Comparison of ENCODE assay signal across 8 mouse cellular contexts in genomic region chr16:16498798-16499197, GRCm38 (mm10).
DNase-seq lines count a peak whose midpoint lies in the region; ATAC-seq lines count a peak whose summit lies in the region.

No protein-coding gene starts in this region.

- no peak overlapping the region for H3K4me2 ChIP-seq in forebrain, embryonic 15.5 days (replicated peaks)
- H3K4me2 ChIP-seq in forebrain, embryonic 16.5 days (ENCODE audit: low read length) = no peak overlapping the region
- no peak overlapping the region for H3K4me2 ChIP-seq in midbrain, embryonic 13.5 days (replicated peaks)

- no peak overlapping the region for H3K4me3 ChIP-seq in forebrain, embryonic 15.5 days
- no peak overlapping the region for H3K4me3 ChIP-seq in forebrain, embryonic 16.5 days (replicated peaks; ENCODE audit: low read length)
- H3K4me3 ChIP-seq in midbrain, embryonic 13.5 days (replicated peaks) = no peak overlapping the region
- no peak overlapping the region for H3K4me3 ChIP-seq in midbrain, embryonic 10.5 days

- DNase-seq in midbrain, embryonic 10.5 days (ENCODE audit: low spot score) = no peak
- DNase-seq in heart, adult 8-10 months (ENCODE audit: low spot score) = peak; percentile 71
- DNase-seq in ovary, postnatal 14 days (ENCODE audit: low spot score) = peak; percentile 17
- no peak for DNase-seq in spleen, postnatal 10 days (ENCODE audit: low spot score in 2 of 2)
- no peak for DNase-seq in urinary bladder, postnatal 25 days (ENCODE audit: low spot score)

- H3K27ac ChIP-seq in forebrain, embryonic 15.5 days (replicated peaks) = peak overlapping the region; percentile 7; the same call in 1 of the 2 replicates
- H3K27ac ChIP-seq in forebrain, embryonic 16.5 days (ENCODE audit: low read length) = no peak overlapping the region
- 0 out of 2 replicates have a peak overlapping the region, but pooled peaks have one; percentile 6 for H3K27ac ChIP-seq in midbrain, embryonic 13.5 days
- no peak overlapping the region for H3K27ac ChIP-seq in midbrain, embryonic 10.5 days (replicated peaks)

- no peak overlapping the region for H3K9ac ChIP-seq in forebrain, embryonic 15.5 days (replicated peaks)
- no peak overlapping the region for H3K9ac ChIP-seq in forebrain, embryonic 16.5 days (replicated peaks; ENCODE audit: low read depth, low read length)
- no peak overlapping the region for H3K9ac ChIP-seq in midbrain, embryonic 13.5 days (replicated peaks)

- H3K4me1 ChIP-seq in forebrain, embryonic 15.5 days = no peaks in the 10 kb centered on the region
- no peaks in the 10 kb centered on the region for H3K4me1 ChIP-seq in forebrain, embryonic 16.5 days (replicated peaks; ENCODE audit: control insufficient read depth, insufficient read depth, low read length)
- 0 out of 2 replicates have a peak, but pooled peaks cover 4% of the 10 kb centered on the region for H3K4me1 ChIP-seq in midbrain, embryonic 13.5 days (replicated peaks)
- H3K4me1 ChIP-seq in midbrain, embryonic 10.5 days = no peaks in the 10 kb centered on the region; the same call in 1 of the 2 replicates

- ATAC-seq in forebrain, embryonic 15.5 days (replicated peaks) = no peak
- no peak; the same call in 1 of the 2 replicates for ATAC-seq in forebrain, embryonic 16.5 days
- ATAC-seq in midbrain, embryonic 13.5 days = no peak

- H3K36me3 ChIP-seq in forebrain, embryonic 15.5 days = peaks cover 15% of the 10 kb centered on the region
- peaks cover 4% of the 10 kb centered on the region for H3K36me3 ChIP-seq in forebrain, embryonic 16.5 days (ENCODE audit: control insufficient read depth, insufficient read depth)
- H3K36me3 ChIP-seq in midbrain, embryonic 13.5 days = peaks cover 18% of the 10 kb centered on the region
- peaks cover 25% of the 10 kb centered on the region for H3K36me3 ChIP-seq in midbrain, embryonic 10.5 days

- no peaks in the 10 kb centered on the region for H3K27me3 ChIP-seq in forebrain, embryonic 15.5 days
- no peaks in the 10 kb centered on the region for H3K27me3 ChIP-seq in forebrain, embryonic 16.5 days (replicated peaks; ENCODE audit: control insufficient read depth, insufficient read depth, low read length)
- H3K27me3 ChIP-seq in midbrain, embryonic 13.5 days = no peaks in the 10 kb centered on the region
- H3K27me3 ChIP-seq in midbrain, embryonic 10.5 days (ENCODE audit: low read depth, poor library complexity, severe bottlenecking) = no peaks in the 10 kb centered on the region

- no peaks in the 10 kb centered on the region for H3K9me3 ChIP-seq in forebrain, embryonic 15.5 days
- no peaks in the 10 kb centered on the region for H3K9me3 ChIP-seq in forebrain, embryonic 16.5 days (ENCODE audit: control insufficient read depth, low read length)
- H3K9me3 ChIP-seq in midbrain, embryonic 13.5 days = no peaks in the 10 kb centered on the region
- H3K9me3 ChIP-seq in midbrain, embryonic 10.5 days (replicated peaks) = no peaks in the 10 kb centered on the region

Comparison
In these comparisons a context has a peak if more than half of its experiments do, and no peak if none do; other contexts are left out.
1. H3K27ac ChIP-seq: peak in forebrain, embryonic 15.5 days (single experiment) and midbrain, embryonic 13.5 days (single experiment); none in forebrain, embryonic 16.5 days (single experiment) and midbrain, embryonic 10.5 days (single experiment).
2. DNase-seq: peak in heart, adult 8-10 months (single experiment) and ovary, postnatal 14 days (single experiment); none in midbrain, embryonic 10.5 days (single experiment), spleen, postnatal 10 days (0 of 2) and urinary bladder, postnatal 25 days (single experiment).